Mouse (Mus musculus) forebrain, embryonic 11.5 days (tissue): ENCODE results near the gene Hist2h2bb. TPM values are rescaled to one million over a fixed set of nuclear protein-coding genes. Genes with fewer than 3 reads are reported as not detected.
"Not testable (repeated sequence)": the region's sequence is repeated elsewhere in the genome, so short reads cannot be mapped to it uniquely, and the experiment has no call there.

Source experiments
- ATAC-seq: fragments of 200-750 bp; cut with Nextera tagmentation; replicated peaks from 2 replicates; pipeline ENCODE4 v1.8.0; 2017; ENCODE audit warnings: moderate TSS enrichment; ENCODE audit not compliant: low FRiP score
- DNase-seq: peaks from one replicate; pipeline ENCODE4 v3.0.0-alpha.2; 2017; ENCODE audit warnings: low spot score
- H3K27ac ChIP-seq: fragments of 300-500 bp; sonication (generic); 2 replicates; pipeline ENCODE4 v1.5.1; 2014; ENCODE audit warnings: low read depth, low read length
- H3K27me3 ChIP-seq: fragments of 300-500 bp; sonication (generic); 2 replicates; pipeline ENCODE4 v1.6.1; 2014; ENCODE audit warnings: mild to moderate bottlenecking, low read length, mixed read lengths; ENCODE audit not compliant: control insufficient read depth, insufficient read depth
- H3K36me3 ChIP-seq: fragments of 300-500 bp; sonication (generic); 2 replicates; pipeline ENCODE4 v1.6.1; 2014; ENCODE audit warnings: mild to moderate bottlenecking, low read length, moderate library complexity, mixed read lengths; ENCODE audit not compliant: control insufficient read depth, insufficient read depth
- H3K4me1 ChIP-seq: fragments of 300-500 bp; sonication (generic); replicated peaks from 2 replicates; pipeline ENCODE4 v1.6.1; 2014; ENCODE audit warnings: low read length, mixed read lengths; ENCODE audit not compliant: control insufficient read depth, insufficient read depth
- H3K4me2 ChIP-seq: fragments of 300-500 bp; sonication (generic); 2 replicates; pipeline ENCODE4 v1.6.1; 2014; ENCODE audit warnings: low read depth, mild to moderate bottlenecking, low read length, moderate library complexity, mixed read lengths; ENCODE audit not compliant: severe bottlenecking
- H3K4me3 ChIP-seq: fragments of 300-500 bp; sonication (generic); 2 replicates; pipeline ENCODE4 v1.5.1; 2014; ENCODE audit warnings: low read depth, low read length
- H3K9ac ChIP-seq: fragments of 300-500 bp; sonication (generic); 2 replicates; pipeline ENCODE4 v1.6.1; 2014; ENCODE audit warnings: low read length
- H3K9me3 ChIP-seq: fragments of 300-500 bp; sonication (generic); 2 replicates; pipeline ENCODE4 v1.6.1; 2016; ENCODE audit warnings: low read length, mixed read lengths; ENCODE audit not compliant: control insufficient read depth
- WGBS: fragments of 180-500 bp; shearing (Covaris S2); extraction: QIAGEN DNeasy Blood & Tissue Kit; methylation state at CpG from one replicate; pipeline ENCODE4 v1.1.7; 2014; 5-methylcytosine and 5-hydroxymethylcytosine counted together
- polyA plus RNA-seq: library from polyadenylated mRNA; unstranded; fragments of >200 nt; fragmentation: Nextera tagmentation; extraction: Ambion mirVana; gene quantifications from 2 replicates; pipeline ENCODE4 v1.2.1, GENCODE M21; 2014

The Hist2h2bb gene
- 24.1 and 28.7 TPM in 2 replicates for polyA plus RNA-seq

DNA sequence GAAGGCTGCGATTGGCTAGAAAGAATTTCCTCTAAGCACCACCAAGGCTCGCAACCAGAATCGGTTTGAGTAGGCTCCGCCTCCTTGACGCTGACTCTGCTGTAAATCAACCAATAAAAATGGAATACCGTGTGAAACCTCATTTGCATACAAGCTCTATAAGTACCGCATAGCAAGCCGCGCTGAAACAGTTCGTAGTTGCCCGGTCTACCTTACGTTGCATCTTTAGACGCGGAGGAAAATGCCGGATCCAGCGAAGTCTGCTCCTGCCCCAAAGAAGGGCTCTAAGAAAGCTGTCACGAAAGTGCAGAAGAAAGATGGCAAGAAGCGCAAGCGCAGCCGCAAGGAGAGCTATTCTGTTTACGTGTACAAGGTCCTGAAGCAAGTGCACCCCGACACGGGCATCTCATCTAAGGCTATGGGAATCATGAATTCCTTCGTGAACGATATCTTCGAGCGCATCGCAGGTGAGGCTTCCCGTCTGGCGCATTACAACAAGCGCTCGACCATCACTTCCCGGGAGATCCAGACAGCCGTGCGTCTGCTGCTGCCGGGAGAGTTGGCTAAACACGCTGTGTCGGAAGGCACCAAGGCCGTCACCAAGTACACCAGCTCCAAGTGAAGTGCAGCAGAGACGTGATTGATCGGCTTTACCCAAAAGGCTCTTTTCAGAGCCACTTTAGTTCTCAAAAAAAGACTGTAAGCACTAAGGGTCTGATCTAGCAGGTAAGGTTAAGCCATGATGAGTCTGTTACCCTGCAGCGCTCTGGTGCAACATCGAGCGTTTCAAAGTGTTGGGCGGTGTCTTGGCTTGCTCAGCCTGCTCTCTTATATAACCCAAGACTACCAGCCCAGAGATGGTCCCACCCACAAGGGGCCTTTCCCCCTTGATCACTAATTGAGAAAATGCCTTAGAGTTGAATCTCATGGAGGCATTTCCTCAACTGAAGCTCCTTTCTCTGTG is at the start of gene Hist2h2bb:
Gene Hist2h2bb (plus strand): TSS at position 242 of the 964 bp plus-strand sequence.
- peak; percentile 97 for ATAC-seq
- Histone ChIP-seq H3K36me3 (no peaks in the 10 kb centered on the region), H3K4me2 (peak within 1 kb of the TSS; percentile 90), H3K9me3 (no peaks in the 10 kb centered on the region), H3K4me3 (peak within 1 kb of the TSS; percentile 41), H3K4me1 (peaks cover 5% of the 10 kb centered on the region; the same call in 1 of the 2 replicates), H3K27ac (peak within 1 kb of the TSS; percentile 99), H3K9ac (peak within 1 kb of the TSS; percentile 68), H3K27me3 (no peaks in the 10 kb centered on the region)
- under 1% methylated on average over 45 of the region's 45 CpGs for WGBS
- peak; percentile 94 for DNase-seq

DNA sequence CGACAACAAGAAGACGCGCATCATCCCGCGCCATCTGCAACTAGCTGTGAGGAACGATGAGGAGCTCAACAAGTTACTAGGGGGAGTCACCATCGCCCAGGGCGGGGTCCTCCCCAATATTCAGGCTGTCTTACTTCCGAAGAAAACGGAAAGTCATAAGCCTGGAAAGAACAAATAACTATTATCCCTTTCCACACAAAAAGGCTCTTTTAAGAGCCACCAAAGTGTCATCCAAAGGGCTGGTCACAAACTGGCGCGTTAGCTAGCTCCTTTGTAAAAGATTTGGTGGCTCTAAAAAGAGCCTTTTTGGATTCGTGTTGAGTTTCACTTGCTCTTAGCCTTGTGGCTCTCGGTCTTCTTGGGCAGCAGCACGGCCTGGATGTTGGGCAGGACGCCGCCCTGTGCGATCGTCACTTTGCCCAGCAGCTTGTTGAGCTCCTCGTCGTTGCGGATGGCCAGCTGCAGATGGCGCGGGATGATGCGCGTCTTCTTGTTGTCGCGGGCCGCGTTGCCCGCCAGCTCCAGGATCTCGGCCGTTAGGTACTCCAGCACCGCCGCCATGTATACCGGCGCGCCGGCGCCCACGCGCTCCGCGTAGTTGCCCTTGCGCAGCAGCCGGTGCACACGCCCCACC is 49.3 kb upstream of the Hist2h2bb start:
- ATAC-seq (peak; percentile 20), DNase-seq (peak; percentile 76)
- under 1% methylated on average over 27 of the region's 47 CpGs for WGBS
- H3K36me3 ChIP-seq, H3K9me3 ChIP-seq, H3K27me3 ChIP-seq: not testable (repeated sequence)
- H3K9ac ChIP-seq: peak overlapping the region; percentile 84
- peak overlapping the region; percentile 44 for H3K4me3 ChIP-seq
- H3K4me1 ChIP-seq: peaks cover 10% of the 10 kb centered on the region; the same call in 1 of the 2 replicates
- peak overlapping the region; percentile 98 for H3K27ac ChIP-seq
- peak overlapping the region; percentile 68 for H3K4me2 ChIP-seq

DNA sequence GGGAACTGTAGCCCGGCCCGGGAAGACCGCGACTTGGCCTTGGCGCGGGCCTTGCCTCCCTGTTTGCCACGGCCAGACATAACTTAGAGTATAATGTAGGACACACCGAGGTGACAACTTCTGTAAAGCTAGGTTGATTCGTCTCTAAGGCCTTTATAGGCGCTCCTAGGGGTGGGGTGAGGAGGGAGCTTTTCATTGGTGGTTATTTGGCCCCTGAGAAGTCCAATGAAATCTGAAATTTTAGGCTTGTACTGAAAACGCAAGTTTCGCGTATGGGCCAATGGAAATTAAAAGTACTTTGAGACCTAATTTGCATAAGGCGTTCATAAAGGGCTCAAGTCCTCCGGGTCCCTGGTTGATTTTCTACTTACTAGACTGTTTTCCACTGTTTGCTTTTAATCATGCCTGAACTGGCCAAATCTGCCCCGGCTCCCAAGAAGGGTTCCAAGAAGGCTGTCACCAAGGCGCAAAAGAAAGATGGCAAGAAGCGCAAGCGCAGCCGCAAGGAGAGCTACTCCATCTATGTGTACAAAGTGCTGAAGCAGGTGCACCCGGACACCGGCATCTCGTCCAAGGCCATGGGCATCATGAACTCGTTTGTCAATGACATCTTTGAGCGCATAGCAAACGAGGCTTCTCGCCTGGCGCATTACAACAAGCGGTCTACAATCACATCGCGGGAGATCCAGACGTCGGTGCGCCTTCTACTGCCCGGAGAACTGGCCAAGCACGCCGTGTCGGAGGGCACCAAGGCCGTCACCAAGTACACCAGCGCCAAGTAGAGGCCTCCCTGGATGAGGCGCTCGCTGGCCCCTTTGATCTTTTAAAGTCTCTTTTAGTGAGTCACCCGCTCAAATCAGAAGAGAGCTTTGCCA is 48.5 kb upstream of the Hist2h2bb start, which contains the start of the genes Hist2h2ac and Hist2h2be:
Gene Hist2h2ac (minus strand): TSS at position 116 of the 875 bp plus-strand sequence.
Gene Hist2h2be (plus strand): TSS at position 355 of the 875 bp plus-strand sequence.
- under 1% methylated on average over 43 of the region's 43 CpGs for WGBS

DNA sequence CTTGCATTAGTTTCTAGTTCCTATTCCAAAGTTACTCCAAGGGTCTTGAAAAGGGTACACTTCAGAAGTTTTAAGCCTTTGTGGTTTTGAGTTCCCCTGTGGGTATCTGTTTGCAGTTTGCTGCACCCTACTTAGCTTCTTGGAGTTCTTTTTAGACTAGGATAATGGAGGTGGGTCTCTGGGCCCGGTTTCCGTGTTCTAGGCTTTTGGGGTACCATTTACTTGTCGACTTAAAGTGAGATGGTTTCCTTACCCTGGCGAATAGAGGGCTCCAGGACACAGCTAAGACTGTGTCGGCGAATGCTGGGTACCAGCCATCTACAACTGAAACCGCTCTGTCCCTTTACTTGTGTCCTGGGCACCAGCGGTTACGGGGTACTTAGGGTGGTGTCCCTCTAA is 47.9 kb upstream of the Hist2h2bb start:
- Histone ChIP-seq H3K4me1 (peaks cover 10% of the 10 kb centered on the region; the same call in 1 of the 2 replicates), H3K4me3 (peak overlapping the region; percentile 44), H3K9me3 (no peaks in the 10 kb centered on the region), H3K9ac (peak overlapping the region; percentile 84), H3K4me2 (peak overlapping the region; percentile 68), H3K27me3 (no peaks in the 10 kb centered on the region), H3K36me3 (no peaks in the 10 kb centered on the region), H3K27ac (peak overlapping the region; percentile 98)
- DNase-seq (no peak), ATAC-seq (no peak)
- WGBS: 22% methylated on average over 9 of the region's 9 CpGs

More for the DNA sequence above, 48.5 kb upstream of the Hist2h2bb start, which contains the start of the genes Hist2h2ac and Hist2h2be:
- Histone ChIP-seq H3K4me3 (peak within 1 kb of the TSS; percentile 44), H3K27ac (peak within 1 kb of the TSS; percentile 98), H3K36me3 (no peaks in the 10 kb centered on the region), H3K4me2 (peak within 1 kb of the TSS; percentile 68), H3K9ac (peak within 1 kb of the TSS; percentile 84), H3K4me1 (peaks cover 10% of the 10 kb centered on the region; the same call in 1 of the 2 replicates), H3K27me3 (no peaks in the 10 kb centered on the region), H3K9me3 (no peaks in the 10 kb centered on the region)
- peak; percentile 85 for DNase-seq
- ATAC-seq: peak; percentile 93

DNA sequence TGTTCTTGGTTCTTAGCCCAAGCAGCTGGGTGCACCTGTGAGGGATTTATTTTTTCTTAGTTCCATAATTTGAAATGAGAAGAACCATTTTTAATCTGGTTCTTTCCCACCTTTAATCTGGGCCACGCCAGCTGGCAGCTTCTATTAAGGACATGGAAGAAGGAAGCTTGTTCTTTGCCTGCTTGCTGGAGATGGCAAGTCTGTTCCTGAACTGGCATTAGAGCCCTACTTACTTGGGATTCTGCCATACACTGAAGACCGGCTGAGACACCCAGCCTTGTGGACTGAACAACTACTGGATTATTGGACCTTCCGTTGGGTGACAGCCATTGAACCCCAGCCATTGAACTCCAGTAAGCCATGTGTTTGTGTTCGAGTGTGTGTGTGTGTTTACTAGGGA is 46.8 kb upstream of the Hist2h2bb start:
- no peaks in the 10 kb centered on the region for H3K9me3 ChIP-seq
- no peak for ATAC-seq
- 90% methylated on average over 4 of the region's 4 CpGs for WGBS
- H3K4me2 ChIP-seq: peak overlapping the region; percentile 24
- no peaks in the 10 kb centered on the region for H3K27me3 ChIP-seq
- H3K27ac ChIP-seq: no peak overlapping the region
- peaks cover 12% of the 10 kb centered on the region; the same call in 1 of the 2 replicates for H3K4me1 ChIP-seq
- H3K9ac ChIP-seq: no peak overlapping the region
- no peak overlapping the region for H3K4me3 ChIP-seq
- H3K36me3 ChIP-seq: no peaks in the 10 kb centered on the region
- DNase-seq: no peak

DNA sequence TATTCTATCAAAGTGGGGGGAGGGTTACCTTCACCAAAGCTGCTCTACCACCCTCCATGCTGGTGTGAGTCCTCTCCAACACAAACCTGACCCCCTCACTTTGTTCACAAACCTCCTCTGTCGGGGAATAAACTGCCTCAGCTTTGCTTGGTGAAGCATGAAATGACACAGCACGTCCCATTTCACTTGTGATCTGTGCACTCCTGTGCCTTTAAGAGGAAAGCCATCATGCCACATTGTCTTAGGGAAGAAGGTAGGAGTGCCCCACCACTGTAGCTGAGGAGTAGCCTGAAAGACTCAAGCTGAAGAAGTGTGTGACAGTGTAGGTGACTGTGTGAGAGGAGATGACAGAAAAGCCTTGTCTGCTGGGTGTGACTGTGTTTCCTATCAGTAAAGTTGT is 44.1 kb upstream of the Hist2h2bb start:
- no peaks in the 10 kb centered on the region for H3K36me3 ChIP-seq
- H3K27ac ChIP-seq: no peak overlapping the region
- ATAC-seq (no peak), DNase-seq (no peak)
- H3K9me3 ChIP-seq: no peaks in the 10 kb centered on the region
- H3K4me1 ChIP-seq: peaks cover 10% of the 10 kb centered on the region; the same call in 1 of the 2 replicates
- peak overlapping the region; percentile 35 for H3K9ac ChIP-seq
- 10% methylated on average over 2 of the region's 2 CpGs for WGBS
- H3K4me3 ChIP-seq: no peak overlapping the region
- no peak overlapping the region for H3K4me2 ChIP-seq
- no peaks in the 10 kb centered on the region for H3K27me3 ChIP-seq

DNA sequence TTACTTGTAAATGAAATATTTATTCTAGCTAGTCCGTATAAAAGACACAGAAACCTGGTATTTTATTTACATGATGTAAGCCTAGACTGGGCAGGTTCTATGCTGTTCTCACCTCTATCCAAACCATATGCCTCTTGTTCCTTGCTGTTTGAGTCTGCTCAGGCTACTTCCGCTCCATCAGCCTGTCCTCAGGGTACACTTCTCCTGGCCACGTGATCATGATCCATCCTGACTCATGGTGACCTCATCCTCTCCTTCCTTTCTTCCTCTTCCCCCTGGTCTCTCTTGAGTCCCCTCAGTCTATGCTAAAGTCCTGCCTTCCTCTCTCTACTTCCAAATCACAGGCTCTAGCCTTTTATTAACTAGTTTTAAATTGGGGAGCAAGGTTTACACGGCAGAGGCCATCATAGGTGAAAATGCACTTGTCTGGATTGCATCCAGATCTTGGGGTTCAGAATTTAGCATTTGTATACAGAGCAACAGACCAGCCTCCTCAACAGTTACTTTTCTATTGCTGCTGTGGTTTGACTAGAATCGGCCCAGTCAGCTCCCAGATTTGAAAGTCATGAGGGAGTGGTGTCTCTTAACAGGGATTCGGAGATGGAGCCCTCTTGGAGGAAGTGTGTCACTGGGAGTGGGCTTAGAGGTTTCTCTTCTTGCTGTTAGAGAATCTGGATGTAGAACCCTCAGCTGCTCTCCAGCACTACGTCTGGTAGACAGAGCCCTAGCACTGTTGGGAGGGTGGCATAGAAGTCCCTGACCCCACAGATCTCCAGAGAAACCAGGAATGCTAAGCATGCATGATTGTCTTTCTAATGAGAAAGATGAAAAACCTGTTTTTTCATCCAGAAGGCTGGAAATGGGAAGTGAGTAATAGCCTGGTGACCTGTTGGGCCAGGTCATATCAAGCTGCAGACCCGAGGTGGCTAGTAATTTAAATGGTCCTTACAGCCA is 42.6 kb upstream of the Hist2h2bb start:
- H3K27ac ChIP-seq: no peak overlapping the region
- no peaks in the 10 kb centered on the region for H3K27me3 ChIP-seq
- H3K4me3 ChIP-seq: no peak overlapping the region
- no peak overlapping the region for H3K4me2 ChIP-seq
- H3K9me3 ChIP-seq: no peaks in the 10 kb centered on the region
- DNase-seq: no peak
- H3K9ac ChIP-seq: no peak overlapping the region
- peaks cover 10% of the 10 kb centered on the region; the same call in 1 of the 2 replicates for H3K4me1 ChIP-seq
- no peaks in the 10 kb centered on the region for H3K36me3 ChIP-seq
- no peak for ATAC-seq
- WGBS: 77% methylated on average over 8 of the region's 8 CpGs
